Mouse (Mus musculus): Measurements from ENCODE around the gene Tas2r109.
"Not testable (repeated sequence)": the region's sequence is repeated elsewhere in the genome, so short reads cannot be mapped to it uniquely, and the experiment has no call there.

Gene Tas2r109

DNA sequence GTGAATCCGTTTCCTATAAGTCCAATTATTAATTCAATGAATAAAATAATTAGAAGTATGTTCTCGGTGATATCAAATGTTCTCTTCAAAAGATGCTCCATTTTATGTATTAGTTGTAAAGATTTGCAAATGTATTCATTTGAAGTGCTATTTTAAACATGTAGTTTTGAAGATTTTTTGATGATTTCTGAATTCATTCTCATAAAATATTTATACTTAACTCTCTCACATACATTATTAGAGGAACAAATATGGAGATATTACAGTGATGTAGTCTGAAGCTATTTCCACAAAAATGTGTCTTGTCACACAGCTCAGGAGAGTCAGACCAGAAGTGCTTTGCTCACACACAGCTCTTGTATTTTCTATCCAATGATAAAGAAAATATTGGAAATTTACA, at the start of gene Tas2r109:
Gene Tas2r109 (minus strand): TSS at position 101 of the 400 bp plus-strand sequence.
- in situ Hi-C loops (cut with MboI; ENCODE audit: low pct_unique_long_range_greater_than_20kb in 1 of 2, low sequenced_read_pairs in 2 of 2, unreplicated experiment in 1 of 2): no loop called here

- in situ Hi-C loops (cut with MboI; ENCODE audit: low pct_unique_long_range_greater_than_20kb in 1 of 2, low sequenced_read_pairs in 2 of 2, unreplicated experiment in 1 of 2): no loop called here
Observed at GRCm38 (mm10) chr6:132957819-132958218, 22.9 kb downstream of the Tas2r109 start, which contains the start of gene Tas2r131. TSS of gene Tas2r131 (minus strand) at chr6:132957919.

- in situ Hi-C loops (cut with MboI; ENCODE audit: low pct_unique_long_range_greater_than_20kb in 1 of 2, low sequenced_read_pairs in 2 of 2, unreplicated experiment in 1 of 2): no loop called here
Observed at GRCm38 (mm10) chr6:132950802-132951201, 30.0 kb downstream of the Tas2r109 start, which contains the start of gene Tas2r129. TSS of gene Tas2r129 (plus strand) at chr6:132951102.

- in situ Hi-C loops (cut with MboI; ENCODE audit: low pct_unique_long_range_greater_than_20kb in 1 of 2, low sequenced_read_pairs in 2 of 2, unreplicated experiment in 1 of 2): not testable (repeated sequence)
Observed at GRCm38 (mm10) chr6:132941376-132941775, 39.4 kb downstream of the Tas2r109 start.
